Mouse (Mus musculus): ENCODE results near the gene Dcp1a. TPM values are rescaled to one million over a fixed set of nuclear protein-coding genes. Genes with fewer than 3 reads are reported as not detected.

Gene Dcp1a
- total RNA-seq, 2 experiments from 2014 or later, result 16.5 to 17.5 TPM

DNA sequence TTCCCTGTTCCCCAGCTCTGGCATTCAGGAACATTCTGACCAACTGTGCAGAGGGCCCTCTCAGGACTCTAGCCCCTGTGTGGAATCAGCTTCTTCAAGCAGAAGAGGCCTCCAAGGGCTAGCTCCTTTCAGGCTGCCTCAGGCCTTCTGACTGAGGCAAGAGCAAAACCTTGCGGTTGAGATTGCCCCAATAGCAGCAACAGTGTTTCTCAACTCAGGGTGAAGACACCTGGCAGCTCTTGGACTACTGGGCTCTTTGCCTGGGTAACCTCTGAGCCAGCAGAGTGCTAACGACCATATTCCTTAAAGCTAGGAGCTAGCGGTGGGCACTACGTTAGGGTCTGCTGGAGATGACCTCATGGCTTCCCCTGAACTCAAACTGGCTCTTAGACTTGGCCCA lies 73.8 kb downstream of the Dcp1a start:
- DNase-seq, result no peak
- intact Hi-C loops (cut with DNase I), result no loop called here

DNA sequence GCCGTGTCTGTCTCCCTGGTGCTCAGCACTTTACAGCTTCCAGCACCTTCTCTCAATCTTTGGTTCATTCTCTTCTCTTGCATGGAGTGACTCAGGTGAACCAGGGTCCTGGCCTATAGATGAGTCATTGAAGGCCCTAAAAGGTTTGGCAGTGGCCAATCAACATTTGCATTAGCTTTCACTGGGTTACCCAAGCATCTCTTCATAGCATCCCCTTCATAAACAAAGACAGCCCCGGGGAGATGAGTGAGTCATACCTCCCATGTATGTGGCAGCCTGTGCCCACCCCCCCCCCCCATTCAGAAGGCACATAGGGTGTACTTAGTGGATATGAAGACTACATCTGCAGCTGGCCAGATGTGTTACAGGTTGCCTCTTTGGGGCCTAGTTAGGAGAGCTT lies 77.3 kb downstream of the Dcp1a start:
- intact Hi-C loops (cut with DNase I), result no loop called here
- no peak for DNase-seq

DNA sequence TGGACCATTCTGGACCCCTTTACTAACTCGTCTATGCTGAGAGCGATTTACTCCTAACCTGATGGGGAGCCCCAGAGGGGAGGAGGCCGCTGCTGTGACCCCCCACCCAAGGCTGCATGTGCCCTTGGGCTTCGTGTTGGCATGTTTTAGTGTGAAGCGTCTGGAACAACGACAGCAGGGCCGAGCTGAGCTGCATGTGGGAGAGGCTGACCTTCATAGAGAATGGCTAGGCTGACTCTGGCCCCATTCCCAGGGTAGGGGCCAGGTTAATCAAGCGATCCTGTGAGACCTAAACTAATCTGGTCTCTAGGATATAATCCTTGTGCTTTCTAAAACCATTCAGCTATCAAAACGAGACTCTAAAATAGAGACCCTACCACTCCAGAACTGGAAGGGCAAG lies 78.4 kb downstream of the Dcp1a start:
- intact Hi-C loops (cut with DNase I), result no loop called here
- peak in 1 of 2 experiments; percentile 50 for DNase-seq

- intact Hi-C loops (cut with DNase I), result no loop called here
- no peak for DNase-seq
Measured at GRCm38 (mm10) chr14:30559321-30559850, 80.1 kb downstream of the Dcp1a start.

DNA sequence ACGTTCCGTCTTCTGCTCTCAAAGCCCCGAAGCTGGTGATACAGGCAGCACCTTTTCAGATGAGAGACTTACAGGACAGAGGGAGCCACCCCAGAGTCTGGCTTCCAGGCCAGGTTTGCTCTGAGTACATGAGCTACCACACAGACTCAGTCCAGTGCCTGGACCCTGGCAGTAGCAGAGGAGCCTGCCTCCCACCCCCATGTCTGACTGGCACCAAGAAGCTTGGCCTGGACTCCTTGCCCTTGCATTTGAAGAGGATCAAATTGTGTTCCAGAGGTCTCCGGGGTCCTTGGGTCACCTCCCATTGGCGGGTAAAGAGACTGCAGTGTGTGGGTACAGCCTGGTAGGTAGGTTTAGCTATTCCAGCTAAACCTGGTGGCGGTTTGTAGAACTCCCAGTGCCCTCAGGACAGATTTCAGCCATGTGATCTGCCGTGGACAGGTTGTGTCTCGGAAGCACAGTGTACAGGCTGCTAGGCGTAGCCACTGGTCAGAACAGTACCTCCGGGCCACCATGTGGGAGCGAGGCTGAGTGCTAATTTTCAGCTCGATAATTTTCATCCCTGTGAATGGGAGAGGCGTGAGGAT lies 81.6 kb downstream of the Dcp1a start:
- DNase-seq, result no peak
- intact Hi-C loops (cut with DNase I), result no loop called here

DNA sequence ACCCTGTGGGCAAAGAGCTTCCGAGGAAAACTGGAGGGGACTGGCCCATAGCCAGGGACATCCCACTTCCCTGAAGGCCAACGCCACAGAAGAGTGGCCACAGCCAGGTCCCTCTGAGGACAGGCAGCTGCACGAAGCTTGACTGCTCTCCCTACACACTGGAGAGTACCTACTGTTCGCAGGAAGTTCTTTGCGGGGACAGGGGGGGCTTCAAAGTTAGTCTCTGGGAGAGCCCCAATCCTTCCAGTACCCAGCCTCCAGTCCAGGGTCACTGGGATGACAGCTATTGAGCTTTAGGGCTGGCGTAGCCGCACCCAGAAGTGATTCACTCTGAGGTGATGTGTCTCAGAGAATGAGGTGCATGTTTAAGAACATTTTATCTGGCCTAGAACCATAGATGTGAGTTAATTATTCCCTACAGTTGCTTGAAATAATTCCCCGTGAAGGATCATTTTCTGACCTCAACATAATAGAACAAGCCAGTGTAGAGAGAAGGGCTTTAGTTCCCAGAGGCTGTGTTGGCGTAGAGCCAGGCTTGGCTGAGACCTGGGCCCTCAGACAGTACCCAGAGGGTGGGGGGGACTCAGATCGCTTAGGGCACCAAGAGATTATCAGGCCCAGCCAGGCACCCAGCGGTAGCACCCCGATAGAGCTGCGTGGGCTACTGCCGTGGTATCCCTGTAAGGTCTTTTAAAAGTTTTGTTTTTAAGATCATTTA lies 82.3 kb downstream of the Dcp1a start:
- DNase-seq, result peak; percentile 59 to 65
- intact Hi-C loops (cut with DNase I), result no loop called here

- no peak for DNase-seq
- intact Hi-C loops (cut with DNase I), result no loop called here
Measured at GRCm38 (mm10) chr14:30562343-30562742, 83.0 kb downstream of the Dcp1a start.

GRCm38 (mm10) chr14:30564451-30564850 lies 85.1 kb downstream of the Dcp1a start:
- peak; percentile 82 to 85 for DNase-seq
- intact Hi-C loops (cut with DNase I), result no loop called here

- intact Hi-C loops (cut with DNase I), result no loop called here
- DNase-seq, result peak; percentile 52 to 53
Measured at GRCm38 (mm10) chr14:30566317-30566716, 87.0 kb downstream of the Dcp1a start.

DNA sequence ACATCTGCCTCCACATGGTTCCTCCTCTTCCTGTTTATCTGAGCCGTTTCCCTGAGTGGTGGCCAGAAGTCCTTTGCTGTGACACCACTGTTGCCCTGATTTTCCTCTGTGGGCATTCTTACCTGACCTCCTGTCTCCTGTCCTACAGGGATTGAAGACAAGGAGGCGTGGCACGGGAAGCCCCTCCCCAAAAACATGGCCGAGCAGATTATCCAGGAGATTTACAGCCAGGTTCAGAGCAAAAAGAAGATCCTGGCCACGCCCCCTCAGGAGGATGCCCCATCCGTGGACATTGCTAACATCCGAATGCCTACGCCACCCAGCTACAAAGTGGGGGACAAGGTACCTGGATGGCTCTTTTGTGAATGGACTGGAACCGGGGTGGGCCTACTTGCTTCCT lies 88.7 kb downstream of the Dcp1a start:
- DNase-seq, result no peak
- intact Hi-C loops (cut with DNase I), result no loop called here

DNA sequence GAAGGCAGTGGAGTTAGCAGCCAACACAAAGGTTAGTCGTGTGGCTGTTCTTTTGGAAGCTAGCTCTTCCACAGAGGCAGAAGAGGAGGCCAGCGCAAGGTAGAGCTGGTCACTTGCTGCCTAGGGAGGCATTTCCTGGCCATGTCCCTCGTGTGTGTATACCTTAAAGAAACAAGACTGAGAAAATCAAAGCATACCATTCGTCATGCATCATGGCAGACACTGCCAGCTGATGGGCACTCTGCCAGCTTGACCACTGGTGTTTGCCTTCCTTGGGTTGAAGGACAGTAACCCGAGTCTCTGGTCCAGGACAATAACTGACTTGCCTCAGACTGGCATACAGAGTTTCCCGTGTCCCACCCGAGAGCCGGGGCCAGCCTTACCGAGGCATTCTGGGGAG lies 91.0 kb downstream of the Dcp1a start:
- peak in 1 of 2 experiments; percentile 27 for DNase-seq
- intact Hi-C loops (cut with DNase I), result loop anchor here (5.0 kb wide), 1 partner anchor 38 kb away; no protein-coding TSS in a partner anchor

GRCm38 (mm10) chr14:30572253-30572652 lies 92.9 kb downstream of the Dcp1a start:
- intact Hi-C loops (cut with DNase I), result loop anchor here (5.0 kb wide), 1 partner anchor 40 kb away; no protein-coding TSS in a partner anchor

DNA sequence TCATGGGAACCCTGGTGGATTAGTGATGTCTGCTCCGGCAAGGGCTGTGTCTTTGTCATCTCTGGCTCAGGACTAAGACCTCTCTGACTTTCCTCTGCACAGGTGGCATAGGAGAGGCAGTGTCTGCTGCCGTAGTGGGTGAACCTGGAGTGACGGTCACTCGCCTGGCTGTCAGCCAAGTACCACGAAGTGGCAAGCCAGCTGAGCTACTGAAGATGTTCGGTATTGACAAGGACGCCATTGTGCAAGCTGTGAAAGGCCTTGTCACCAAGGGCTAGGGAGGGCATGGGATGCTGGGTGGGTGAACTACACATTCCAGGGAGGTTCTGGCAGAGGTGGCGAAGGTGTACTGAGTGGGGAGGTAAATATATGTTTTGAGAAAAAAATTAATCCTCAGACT lies 93.9 kb downstream of the Dcp1a start:
- intact Hi-C loops (cut with DNase I), result loop anchor here (5.0 kb wide), 1 partner anchor 41 kb away; no protein-coding TSS in a partner anchor
- no peak for DNase-seq

More at GRCm38 (mm10) chr14:30572253-30572652, 92.9 kb downstream of the Dcp1a start:
- DNase-seq, result peak in 1 of 2 experiments; percentile 54

- intact Hi-C loops (cut with DNase I), result loop anchor here (1.0 to 5.0 kb wide), 3 partner anchors 25 to 437 kb away; partner anchors contain the start of gene Tkt
- DNase-seq, result peak; percentile 85 to 90
Measured at GRCm38 (mm10) chr14:30573983-30574584, 94.7 kb downstream of the Dcp1a start.

- DNase-seq, result no peak
- intact Hi-C loops (cut with DNase I), result loop anchor here (2.0 kb wide), 1 partner anchor 27 kb away; the partner anchor contains the start of gene Tkt
Measured at GRCm38 (mm10) chr14:30575791-30576190, 96.5 kb downstream of the Dcp1a start.

GRCm38 (mm10) chr14:30576260-30576659 lies 96.9 kb downstream of the Dcp1a start:
- DNase-seq, result no peak
- intact Hi-C loops (cut with DNase I), result no loop called here

Small RNAs within 50 kb of the gene (microRNA-seq; reads per million reads assigned to microRNA genes)
- 4.3 to 5.9 reads per million in 2 experiments for gene Mir3076

Other genes starting within 250 kb of the Dcp1a start
- gene Cacna1d, start 11.9 kb downstream of the Dcp1a start, total RNA-seq (2021), result 1 to 10 TPM; 5.2 to 5.7 TPM
- 100 to 1,000 TPM in 1 of 2 experiments, 10 to 100 TPM in 1; 64.1 to 105 TPM for gene Tkt, start 68.8 kb downstream of the Dcp1a start, total RNA-seq (2021)
- 10 to 100 TPM; 18.7 to 20.0 TPM for gene Prkcd, start 146.7 kb downstream of the Dcp1a start, total RNA-seq (2021)
- 10 to 100 TPM; 10.1 to 10.2 TPM for gene Rft1, start 174.8 kb downstream of the Dcp1a start, total RNA-seq (2021)
- 10 to 100 TPM; 14.8 to 16.8 TPM for gene Sfmbt1, start 235.3 kb downstream of the Dcp1a start, total RNA-seq (2021)

Measured in heart, postnatal 10 days (tissue).